Mouse (Mus musculus) C2C12 (cell line): ENCODE data around the gene Stc2.

Experiments
- CEBPB ChIP-seq: IDR thresholded peaks from one replicate; pipeline ENCODE4 v1.6.1; 2011; ENCODE audit warnings: low read depth, mild to moderate bottlenecking, control low read depth, moderate library complexity
- CTCF ChIP-seq: IDR thresholded peaks from one replicate; pipeline ENCODE4 v1.5.1; 2011; ENCODE audit not compliant: control insufficient read depth, insufficient read depth, insufficient read length
- MAX ChIP-seq: IDR thresholded peaks from one replicate; pipeline ENCODE4 v1.6.1; 2011; ENCODE audit warnings: mild to moderate bottlenecking, control low read depth
- MYOD1 ChIP-seq: IDR thresholded peaks from one replicate; pipeline ENCODE4 v1.6.1; 2011; ENCODE audit warnings: low read depth; ENCODE audit not compliant: control insufficient read depth, insufficient read length
- MYOG ChIP-seq: IDR thresholded peaks from one replicate; pipeline ENCODE4 v1.6.1; 2011; ENCODE audit not compliant: control insufficient read depth, insufficient read length; ENCODE audit errors: extremely low read depth
- USF1 ChIP-seq: IDR thresholded peaks from one replicate; pipeline ENCODE4 v1.6.1; 2011; ENCODE audit warnings: low read depth, mild to moderate bottlenecking, control low read depth, moderate library complexity

DNA sequence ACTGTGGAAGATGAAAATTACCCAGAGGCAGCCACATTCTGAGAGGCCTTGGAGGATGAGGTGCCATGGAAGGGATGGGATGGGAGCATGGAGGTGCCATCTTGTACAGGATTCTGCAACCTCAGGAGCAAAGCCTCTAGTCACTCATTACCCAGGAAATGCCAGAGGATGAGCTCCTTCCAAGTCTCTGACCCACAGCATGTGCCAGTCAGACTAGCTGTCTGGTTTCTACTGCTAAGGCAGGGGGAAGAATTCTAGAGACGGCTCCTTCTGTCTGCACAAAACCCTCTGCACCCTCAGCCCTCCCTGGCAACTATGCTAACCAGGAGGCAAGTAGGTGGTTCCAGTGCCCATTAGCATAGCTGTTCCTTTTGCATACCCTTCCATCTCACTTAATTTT lies 15.4 kb downstream of the Stc2 start:
- TF ChIP-seq CTCF (no peak), USF1 (no peak), CEBPB (no peak), MYOD1 (no peak), MYOG (no peak), MAX (no peak)
